Mouse (Mus musculus): ENCODE measurements around the gene Gstt2. TPM values are rescaled to one million over a fixed set of nuclear protein-coding genes. Genes with fewer than 3 reads are reported as not detected.
A peak's percentile ranks its signal among the peaks of the same experiment; 100 is the strongest.

The Gstt2 gene
- polyA plus RNA-seq (2015; fragmentation: Nextera tagmentation; extraction: Ambion mirVana): 53.0 and 56.2 TPM in 2 replicates

DNA sequence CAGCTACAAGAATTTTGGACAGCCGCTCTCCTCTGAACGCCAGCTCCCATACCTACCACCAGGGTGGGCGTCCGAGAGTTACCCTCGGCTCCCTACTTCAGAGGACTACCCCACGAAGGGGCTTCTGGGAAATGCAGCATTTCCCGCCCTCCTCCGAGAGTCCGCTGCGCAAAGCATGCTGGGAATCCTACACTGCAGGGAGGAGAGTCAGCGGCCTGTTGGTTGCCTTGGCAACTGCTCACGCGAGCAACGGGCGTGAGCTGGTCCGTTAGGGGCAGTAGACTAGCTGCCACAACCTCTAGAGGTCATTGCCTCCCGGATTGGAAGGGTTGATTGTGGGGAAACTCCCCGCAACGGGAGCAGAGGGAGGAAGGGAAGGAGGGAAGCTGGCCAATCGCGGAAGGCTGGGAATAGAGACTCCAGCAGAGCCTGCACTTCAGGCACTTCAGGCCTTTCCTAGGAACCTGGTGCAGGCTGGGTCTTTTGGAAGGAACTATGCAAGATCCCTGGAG lies at the start of gene Gstt2:
Gene Gstt2, minus strand, starts transcription at position 177 of the 512 bp plus-strand sequence.
- no peaks in the 10 kb centered on the region for H3K9me3 ChIP-seq (ENCODE audit: low read length)
- H3K27me3 ChIP-seq (ENCODE audit: insufficient read depth, low read length): no peaks in the 10 kb centered on the region
- H3K9ac ChIP-seq (replicated peaks; ENCODE audit: low read length): peak within 1 kb of the TSS; percentile 65
- H3K36me3 ChIP-seq (ENCODE audit: insufficient read depth, low read length): no peaks in the 10 kb centered on the region
- peak; percentile 86 for ATAC-seq (ENCODE audit: low FRiP score, low TSS enrichment)
- peaks cover 43% of the 10 kb centered on the region for H3K4me1 ChIP-seq (ENCODE audit: insufficient read depth, low read length)
- peak within 1 kb of the TSS; percentile 90 for H3K27ac ChIP-seq (ENCODE audit: low read length)
- peak within 1 kb of the TSS; percentile 54 for H3K4me3 ChIP-seq (ENCODE audit: low read length)
- WGBS: under 1% methylated on average over 21 of the region's 21 CpGs
- peak within 1 kb of the TSS; percentile 66 for H3K4me2 ChIP-seq (replicated peaks; ENCODE audit: low read depth, low read length)

DNA sequence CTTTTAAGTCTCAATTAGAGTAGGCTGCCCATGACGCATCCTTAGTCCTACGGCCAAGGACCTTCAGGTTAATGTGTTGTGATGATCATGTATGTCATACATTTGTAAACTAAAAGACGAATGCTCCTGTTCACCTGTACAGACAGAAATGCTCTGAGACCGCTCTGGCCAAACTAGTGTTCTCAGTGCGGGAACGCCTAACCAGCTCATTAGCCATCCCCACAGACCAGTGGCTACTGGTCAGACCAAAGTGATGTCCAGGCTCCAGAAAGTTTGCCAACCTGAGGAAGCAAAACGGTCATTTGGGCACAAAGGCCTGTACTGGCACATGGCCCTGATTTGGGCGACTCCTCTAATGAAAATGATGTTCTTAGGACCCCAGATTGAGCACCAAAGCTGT lies 47.5 kb upstream of the Gstt2 start:
- no peak for ATAC-seq (ENCODE audit: low FRiP score, low TSS enrichment)
- Histone ChIP-seq H3K9me3 (ENCODE audit: low read length) (no peaks in the 10 kb centered on the region), H3K36me3 (ENCODE audit: insufficient read depth, low read length) (no peaks in the 10 kb centered on the region), H3K4me3 (ENCODE audit: low read length) (no peak overlapping the region), H3K4me2 (replicated peaks; ENCODE audit: low read depth, low read length) (no peak overlapping the region), H3K9ac (replicated peaks; ENCODE audit: low read length) (no peak overlapping the region), H3K27ac (ENCODE audit: low read length) (no peak overlapping the region), H3K27me3 (ENCODE audit: insufficient read depth, low read length) (no peaks in the 10 kb centered on the region), H3K4me1 (ENCODE audit: insufficient read depth, low read length) (peaks cover 17% of the 10 kb centered on the region)
- 94% methylated on average over 8 of the region's 8 CpGs for WGBS

DNA sequence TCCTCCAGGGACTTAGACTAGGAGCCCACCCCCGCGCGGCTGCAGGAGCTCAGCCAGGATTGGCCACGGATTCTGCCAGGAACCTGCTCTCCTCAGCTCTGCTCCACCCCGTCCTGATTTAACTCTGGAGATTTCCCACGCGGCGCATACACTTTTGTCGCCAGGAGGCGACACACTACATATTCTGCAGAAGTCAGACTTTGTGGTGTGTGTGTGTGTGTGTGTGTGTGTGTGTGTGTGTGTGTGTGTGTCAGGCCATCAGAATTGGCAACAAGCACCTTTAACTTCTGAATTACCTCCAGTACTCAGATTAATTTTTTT lies 46.0 kb upstream of the Gstt2 start:
- H3K27me3 ChIP-seq (ENCODE audit: insufficient read depth, low read length): no peaks in the 10 kb centered on the region

DNA sequence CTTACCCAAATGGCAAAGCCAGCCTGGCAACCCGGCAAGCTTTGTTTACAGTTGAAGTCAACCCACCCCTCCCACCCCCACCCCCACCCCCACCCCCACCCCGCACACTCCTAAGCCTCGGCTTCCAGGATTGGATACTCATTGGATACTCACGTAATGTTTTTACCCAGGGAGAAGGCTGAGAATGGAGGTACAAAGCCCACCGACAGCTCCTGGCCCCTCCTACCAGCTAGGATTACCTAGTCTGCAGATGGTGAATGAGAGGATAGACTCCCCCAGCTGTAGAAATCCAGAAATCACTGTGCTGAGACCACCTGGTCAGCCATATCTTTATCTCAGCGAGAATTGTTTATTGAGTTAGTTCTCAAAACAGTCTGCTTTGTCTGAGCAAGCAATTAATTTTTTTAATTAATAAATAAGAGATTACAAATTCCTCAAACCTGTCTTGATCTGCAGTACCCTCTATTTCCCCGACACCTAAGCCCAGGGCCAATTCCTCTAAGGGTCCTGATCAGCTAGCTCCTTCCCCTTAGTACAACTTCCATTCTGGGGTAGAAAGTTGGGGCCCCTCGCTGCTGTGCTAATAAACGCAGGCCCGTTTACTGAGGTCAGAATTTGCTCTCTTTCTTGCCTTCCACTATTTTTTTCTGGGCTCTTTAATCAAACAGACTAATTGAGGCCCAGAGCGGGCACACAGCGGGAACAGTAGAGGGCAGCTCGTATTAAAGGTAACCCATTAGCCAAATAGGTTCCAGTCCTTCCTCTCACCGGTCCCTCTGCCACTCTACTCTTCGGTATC lies 45.4 kb upstream of the Gstt2 start:
- Histone ChIP-seq H3K4me2 (replicated peaks; ENCODE audit: low read depth, low read length) (peak overlapping the region; percentile 45), H3K4me3 (ENCODE audit: low read length) (peak overlapping the region; percentile 8; the same call in 1 of the 2 replicates), H3K9me3 (ENCODE audit: low read length) (no peaks in the 10 kb centered on the region), H3K4me1 (ENCODE audit: insufficient read depth, low read length) (peaks cover 11% of the 10 kb centered on the region; the same call in 1 of the 2 replicates), H3K9ac (replicated peaks; ENCODE audit: low read length) (peak overlapping the region; percentile 53; the same call in 1 of the 2 replicates), H3K36me3 (ENCODE audit: insufficient read depth, low read length) (no peaks in the 10 kb centered on the region), H3K27ac (ENCODE audit: low read length) (peak overlapping the region; percentile 65), H3K27me3 (ENCODE audit: insufficient read depth, low read length) (no peaks in the 10 kb centered on the region)
- 8% methylated on average over 15 of the region's 15 CpGs for WGBS
- peak; percentile 76 for ATAC-seq (ENCODE audit: low FRiP score, low TSS enrichment)

More for the DNA sequence above, 46.0 kb upstream of the Gstt2 start:
- Histone ChIP-seq H3K36me3 (ENCODE audit: insufficient read depth, low read length) (no peaks in the 10 kb centered on the region), H3K9ac (replicated peaks; ENCODE audit: low read length) (peak overlapping the region; percentile 53; the same call in 1 of the 2 replicates), H3K27ac (ENCODE audit: low read length) (peak overlapping the region; percentile 64), H3K9me3 (ENCODE audit: low read length) (no peaks in the 10 kb centered on the region), H3K4me1 (ENCODE audit: insufficient read depth, low read length) (peaks cover 11% of the 10 kb centered on the region; the same call in 1 of the 2 replicates), H3K4me2 (replicated peaks; ENCODE audit: low read depth, low read length) (peak overlapping the region; percentile 45), H3K4me3 (ENCODE audit: low read length) (peak overlapping the region; percentile 8; the same call in 1 of the 2 replicates)
- 2% methylated on average over 10 of the region's 10 CpGs for WGBS
- ATAC-seq (ENCODE audit: low FRiP score, low TSS enrichment): peak; percentile 79

DNA sequence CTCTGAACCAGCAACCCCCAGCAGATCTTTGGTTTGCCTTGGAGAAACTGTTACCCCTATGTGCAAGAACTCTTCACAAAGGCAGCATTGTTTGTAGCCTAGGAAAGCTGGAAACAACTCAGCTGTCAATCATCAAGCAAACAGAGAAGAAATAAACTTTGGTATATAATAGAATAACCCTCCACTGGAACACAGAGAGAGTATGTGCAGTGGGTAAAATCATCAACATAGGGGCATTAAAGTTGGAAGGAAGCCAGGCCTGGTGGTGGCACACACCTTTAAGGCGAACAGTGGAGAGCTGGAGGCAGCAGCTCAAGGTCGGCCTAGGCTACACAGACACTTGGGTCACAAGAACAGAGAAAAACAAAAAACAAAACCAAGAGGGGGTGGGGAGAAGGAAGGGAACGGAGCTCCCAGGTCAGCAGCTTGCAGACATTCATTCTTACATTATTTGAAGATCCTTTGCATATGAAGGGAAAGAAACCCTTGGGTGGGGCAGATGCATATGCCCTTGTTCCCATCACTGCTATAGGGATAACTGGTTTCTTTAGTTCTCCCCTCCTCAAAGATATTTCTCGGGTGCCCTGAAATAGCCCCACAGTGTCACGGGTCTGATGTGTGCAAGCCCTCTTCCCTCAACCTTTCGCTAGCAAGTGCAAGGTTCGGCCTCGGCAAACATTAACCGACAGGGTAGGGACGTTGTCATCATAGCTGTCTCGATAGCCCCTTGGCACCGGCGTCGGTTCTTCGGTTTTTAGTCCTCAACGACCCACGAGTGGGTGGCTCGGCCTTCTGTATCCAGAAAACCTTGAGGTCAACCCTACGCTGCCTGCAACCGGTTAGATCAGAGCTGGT lies 44.6 kb upstream of the Gstt2 start:
- H3K27ac ChIP-seq (ENCODE audit: low read length): peak overlapping the region; percentile 65
- no peaks in the 10 kb centered on the region for H3K36me3 ChIP-seq (ENCODE audit: insufficient read depth, low read length)
- no peaks in the 10 kb centered on the region for H3K9me3 ChIP-seq (ENCODE audit: low read length)
- H3K9ac ChIP-seq (replicated peaks; ENCODE audit: low read length): no peak overlapping the region; the same call in 1 of the 2 replicates
- H3K4me2 ChIP-seq (replicated peaks; ENCODE audit: low read depth, low read length): peak overlapping the region; percentile 45
- 17% methylated on average over 20 of the region's 20 CpGs for WGBS
- H3K27me3 ChIP-seq (ENCODE audit: insufficient read depth, low read length): no peaks in the 10 kb centered on the region
- peaks cover 11% of the 10 kb centered on the region; the same call in 1 of the 2 replicates for H3K4me1 ChIP-seq (ENCODE audit: insufficient read depth, low read length)
- no peak overlapping the region for H3K4me3 ChIP-seq (ENCODE audit: low read length)
- peak; percentile 67 for ATAC-seq (ENCODE audit: low FRiP score, low TSS enrichment)

DNA sequence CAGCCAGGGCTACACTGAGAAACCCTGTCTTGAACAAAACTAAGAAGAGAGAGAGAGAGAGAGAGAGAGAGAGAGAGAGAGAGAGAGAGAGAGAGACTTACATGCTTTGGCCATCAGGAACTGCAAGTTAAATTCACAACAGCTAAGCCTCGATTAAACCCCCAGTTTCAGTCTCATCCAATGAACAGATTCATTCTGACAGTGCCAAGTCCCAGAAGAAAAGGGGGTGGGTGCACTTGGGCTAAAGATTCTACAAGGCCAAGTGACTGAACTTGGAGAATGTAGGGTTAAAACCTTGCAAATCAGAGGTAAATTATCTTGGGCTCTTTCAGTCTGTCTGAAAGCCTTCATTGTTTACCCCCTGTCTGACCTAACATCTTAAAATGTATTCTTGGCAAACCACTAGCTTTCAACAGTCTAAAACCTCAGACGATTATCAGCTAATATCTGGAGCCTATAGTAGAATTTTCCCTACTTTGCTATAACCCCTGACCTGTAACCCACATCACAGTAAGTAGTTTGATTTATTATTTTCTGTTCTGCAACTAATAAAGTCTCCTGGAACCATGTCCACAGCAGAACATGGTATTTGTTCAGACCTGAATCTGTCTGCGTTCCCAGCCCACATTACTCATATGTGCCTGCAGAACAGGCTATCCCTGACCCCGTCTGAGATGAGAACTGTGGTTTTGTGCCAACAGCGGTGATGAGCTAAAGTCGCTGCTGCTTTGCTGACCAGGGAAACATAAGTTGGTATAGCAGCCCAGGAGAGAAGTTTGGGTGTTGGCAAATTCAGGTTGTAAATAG lies 43.8 kb upstream of the Gstt2 start:
- 61% methylated on average over 6 of the region's 6 CpGs for WGBS
- Histone ChIP-seq H3K27ac (ENCODE audit: low read length) (peak overlapping the region; percentile 49; the same call in 1 of the 2 replicates), H3K4me3 (ENCODE audit: low read length) (no peak overlapping the region), H3K4me2 (replicated peaks; ENCODE audit: low read depth, low read length) (no peak overlapping the region), H3K36me3 (ENCODE audit: insufficient read depth, low read length) (no peaks in the 10 kb centered on the region), H3K9me3 (ENCODE audit: low read length) (no peaks in the 10 kb centered on the region), H3K9ac (replicated peaks; ENCODE audit: low read length) (no peak overlapping the region), H3K4me1 (ENCODE audit: insufficient read depth, low read length) (peaks cover 11% of the 10 kb centered on the region; the same call in 1 of the 2 replicates), H3K27me3 (ENCODE audit: insufficient read depth, low read length) (no peaks in the 10 kb centered on the region)
- no peak for ATAC-seq (ENCODE audit: low FRiP score, low TSS enrichment)

DNA sequence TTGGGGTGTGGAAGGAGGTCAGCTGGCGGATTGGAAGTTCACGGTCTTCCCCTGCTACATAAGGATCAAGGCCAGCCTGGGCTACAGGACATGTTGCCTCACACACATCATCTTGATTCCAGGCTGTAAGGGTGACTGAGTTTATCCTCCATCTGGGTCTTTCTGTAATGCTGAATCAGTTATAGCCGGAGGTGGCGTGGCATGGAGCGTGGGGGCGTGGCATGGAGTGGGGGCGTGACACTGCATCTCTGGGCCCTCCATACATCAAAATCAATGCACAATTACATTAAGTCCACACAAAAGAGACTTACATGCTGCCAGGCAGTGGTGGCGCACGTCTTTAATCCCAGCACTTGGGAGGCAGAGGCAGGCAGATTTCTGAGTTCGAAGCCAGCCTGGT lies 43.1 kb upstream of the Gstt2 start:
- Histone ChIP-seq H3K4me3 (ENCODE audit: low read length) (no peak overlapping the region), H3K27me3 (ENCODE audit: insufficient read depth, low read length) (no peaks in the 10 kb centered on the region), H3K36me3 (ENCODE audit: insufficient read depth, low read length) (no peaks in the 10 kb centered on the region), H3K4me1 (ENCODE audit: insufficient read depth, low read length) (peaks cover 11% of the 10 kb centered on the region; the same call in 1 of the 2 replicates), H3K9ac (replicated peaks; ENCODE audit: low read length) (no peak overlapping the region), H3K4me2 (replicated peaks; ENCODE audit: low read depth, low read length) (no peak overlapping the region), H3K27ac (ENCODE audit: low read length) (no peak overlapping the region), H3K9me3 (ENCODE audit: low read length) (no peaks in the 10 kb centered on the region)
- ATAC-seq (ENCODE audit: low FRiP score, low TSS enrichment): no peak
- 93% methylated on average over 10 of the region's 10 CpGs for WGBS

DNA sequence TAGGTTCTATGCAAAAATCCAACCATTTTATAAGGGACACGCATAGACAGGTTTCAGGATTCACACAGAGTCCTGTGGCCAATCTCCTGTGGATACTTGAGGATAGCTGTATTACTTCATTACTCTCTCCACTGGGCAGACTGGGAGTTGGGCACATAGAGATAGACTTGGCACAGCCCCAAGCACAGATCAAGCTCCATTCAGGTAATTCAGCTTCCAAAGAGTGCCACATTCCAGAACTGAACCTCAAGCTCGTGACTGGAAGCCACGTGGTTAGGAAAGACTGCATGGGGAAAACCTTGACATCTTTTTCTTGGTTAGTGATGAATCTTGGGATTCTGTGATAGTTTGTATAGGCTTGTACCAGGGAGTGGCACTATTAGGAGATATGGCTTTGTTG lies 41.6 kb upstream of the Gstt2 start:
- no peak overlapping the region for H3K4me3 ChIP-seq (ENCODE audit: low read length)
- peaks cover 11% of the 10 kb centered on the region; the same call in 1 of the 2 replicates for H3K4me1 ChIP-seq (ENCODE audit: insufficient read depth, low read length)
- no peaks in the 10 kb centered on the region for H3K27me3 ChIP-seq (ENCODE audit: insufficient read depth, low read length)
- no peak for ATAC-seq (ENCODE audit: low FRiP score, low TSS enrichment)
- no peak overlapping the region for H3K27ac ChIP-seq (ENCODE audit: low read length)
- WGBS: 88% methylated on average over 3 of the region's 3 CpGs
- no peak overlapping the region for H3K9ac ChIP-seq (replicated peaks; ENCODE audit: low read length)
- H3K36me3 ChIP-seq (ENCODE audit: insufficient read depth, low read length): no peaks in the 10 kb centered on the region
- no peaks in the 10 kb centered on the region for H3K9me3 ChIP-seq (ENCODE audit: low read length)
- no peak overlapping the region for H3K4me2 ChIP-seq (replicated peaks; ENCODE audit: low read depth, low read length)

All from kidney, embryonic 16.5 days (tissue).